Mouse (Mus musculus) c-Kit-positive CD71-positive TER-119-positive erythroid progenitor cells, embryonic 14.5 days (primary cell): ENCODE results near the gene Syt5.

Source experiments
- DNase-seq: peaks from one replicate; pipeline ENCODE4 v3.0.0-alpha.2; 2013; ENCODE audit warnings: low spot score

The Syt5 gene

DNA sequence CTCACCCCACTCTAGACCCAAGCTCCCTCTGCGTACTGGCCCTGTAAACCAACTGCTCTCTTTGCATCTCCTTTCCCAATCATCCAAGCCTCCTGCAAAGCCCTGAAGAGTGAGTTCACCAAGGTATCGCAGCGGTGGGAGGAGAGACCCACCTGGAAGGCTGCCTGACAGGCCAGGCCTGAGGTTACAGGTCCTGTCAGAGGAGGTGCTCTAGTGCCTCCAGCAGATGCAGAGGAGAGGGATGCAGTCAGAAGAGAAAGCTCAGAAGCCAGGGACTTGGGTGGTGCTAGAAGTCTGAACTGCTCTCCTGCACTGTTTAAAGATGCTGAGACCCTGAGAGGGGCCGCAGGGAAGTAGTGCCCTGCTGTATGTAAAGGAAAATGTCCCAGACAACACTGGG is 48.3 kb downstream of the Syt5 start:
- DNase-seq = no peak

DNA sequence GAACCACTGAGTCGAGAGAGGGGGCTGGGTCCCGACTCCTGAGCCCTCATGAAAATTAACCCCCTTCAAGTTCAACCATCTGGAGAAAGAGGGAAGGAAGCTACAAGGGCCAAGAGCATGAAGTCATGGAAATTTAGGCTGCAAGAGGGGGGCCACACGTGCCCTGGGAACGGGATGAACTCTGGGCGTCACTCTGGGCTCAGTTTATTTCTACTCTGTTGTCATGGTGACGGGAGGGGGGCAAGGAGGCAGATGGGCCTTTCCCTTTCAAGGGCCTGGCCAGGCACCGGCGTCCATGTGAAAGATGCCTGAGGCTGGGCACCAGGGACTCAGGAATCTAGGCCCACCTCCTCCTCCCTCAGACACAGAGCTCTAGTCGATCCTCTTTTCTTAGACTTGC is 49.1 kb downstream of the Syt5 start:
- DNase-seq = no peak

DNA sequence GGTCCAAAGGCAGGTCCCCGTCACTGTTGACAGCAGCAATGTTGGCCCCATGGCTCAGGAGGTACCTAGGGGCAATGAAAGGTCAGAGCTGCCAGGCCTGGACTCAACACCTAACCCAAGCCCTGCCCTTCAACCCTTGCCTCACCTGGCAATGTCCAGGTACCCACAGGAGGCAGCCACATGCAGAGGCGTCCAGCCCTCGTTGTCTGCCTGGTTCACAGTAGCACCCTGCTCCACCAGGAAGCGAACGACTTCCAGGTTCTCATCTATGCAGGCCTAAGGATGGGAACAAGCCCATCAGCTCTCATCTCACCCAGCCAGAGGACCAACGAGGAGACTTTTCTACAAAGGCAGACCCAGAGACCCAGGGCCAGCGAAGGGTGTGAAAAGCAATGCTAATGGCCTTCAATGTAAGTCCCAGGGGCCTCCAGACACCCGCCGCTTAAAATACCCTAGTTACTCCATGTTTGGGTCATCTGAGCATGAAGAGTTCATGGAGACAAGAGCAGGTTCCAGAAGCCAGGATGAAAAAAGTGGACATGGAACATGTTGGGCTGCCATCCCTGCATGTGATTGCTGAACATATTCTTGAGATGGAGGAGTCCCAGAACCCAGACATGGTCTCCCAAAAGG is 50.0 kb downstream of the Syt5 start:
- DNase-seq = no peak

DNA sequence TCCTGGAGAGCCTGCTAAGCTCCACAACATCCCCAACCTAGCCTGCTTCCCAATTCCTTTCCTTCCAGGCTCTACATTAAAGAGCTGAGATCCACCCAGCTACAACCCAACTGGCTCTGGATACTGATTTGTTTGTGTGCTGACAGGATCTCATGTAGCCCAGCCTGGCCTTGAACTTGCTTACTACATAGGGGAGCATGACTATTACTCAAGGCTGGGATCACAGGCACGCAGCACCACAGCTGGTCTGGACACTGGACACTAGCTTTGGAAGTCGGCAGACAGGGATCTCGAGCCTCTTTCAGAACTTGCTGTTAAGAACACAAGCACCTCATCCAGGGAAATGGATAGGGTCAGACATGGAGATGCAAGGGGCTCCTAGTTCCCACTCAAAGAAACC is 50.9 kb downstream of the Syt5 start:
- no peak for DNase-seq

DNA sequence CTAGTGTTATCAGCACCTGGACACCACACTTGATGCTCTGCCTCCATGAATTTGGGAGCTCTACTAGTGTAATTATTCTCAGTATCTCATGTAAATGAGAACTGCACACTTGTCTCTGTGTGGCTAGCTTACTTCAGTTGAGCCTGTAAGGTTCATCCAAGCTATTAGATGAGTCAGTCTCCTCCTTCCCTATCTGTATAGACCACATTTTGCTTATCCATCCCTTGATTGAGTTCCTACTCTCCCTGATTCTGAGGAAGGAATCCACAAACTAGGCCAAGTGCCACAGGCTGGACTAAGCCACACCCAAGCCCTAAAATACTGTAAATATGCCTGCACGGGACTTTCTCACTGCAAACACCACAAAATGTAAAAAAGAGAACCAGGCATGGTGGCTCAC is 53.4 kb downstream of the Syt5 start:
- DNase-seq = no peak

DNA sequence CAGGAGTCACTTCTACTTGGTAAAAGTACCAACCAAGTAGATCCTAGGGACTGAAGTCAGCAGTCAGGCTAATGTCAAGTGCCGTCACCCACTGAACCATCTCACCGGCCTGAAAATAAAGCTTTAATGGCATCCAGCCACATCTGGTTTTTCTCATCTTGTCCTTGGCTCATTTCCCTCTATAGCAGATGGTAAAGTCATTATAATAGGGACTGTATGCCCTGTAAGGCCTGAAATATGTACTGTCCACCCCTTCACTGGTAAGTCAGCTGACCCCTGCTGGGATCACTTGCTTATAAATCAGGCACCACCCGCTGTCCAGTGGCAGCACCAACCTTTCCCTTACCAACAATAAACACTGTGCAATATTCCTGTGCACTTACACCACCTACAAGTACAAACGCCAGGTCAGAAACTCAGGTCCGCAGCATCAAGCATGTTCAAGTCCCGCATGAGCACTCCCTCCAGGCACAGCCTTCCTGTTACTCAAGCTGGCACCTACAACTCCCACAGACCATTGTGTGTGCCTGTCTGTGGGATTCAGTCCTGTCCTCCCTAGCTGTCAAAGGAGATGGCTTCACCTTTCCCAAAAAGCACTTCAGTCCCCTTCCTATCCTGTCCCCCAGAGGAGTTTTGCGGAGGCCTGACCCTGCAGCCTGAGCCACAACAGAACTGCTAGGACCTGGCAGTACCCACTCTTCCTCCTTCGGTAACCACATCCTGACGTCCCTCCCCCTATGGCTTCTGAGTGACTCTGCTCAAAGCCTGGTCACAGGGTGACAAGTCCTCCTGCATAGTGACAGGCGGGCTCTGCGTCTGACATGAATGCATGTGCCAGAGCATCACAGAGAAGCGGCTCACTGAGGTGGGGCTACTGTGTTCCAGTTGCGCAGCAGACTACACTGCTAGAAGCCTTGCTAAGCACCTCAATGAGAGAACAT is 54.8 kb downstream of the Syt5 start:
- DNase-seq = no peak

DNA sequence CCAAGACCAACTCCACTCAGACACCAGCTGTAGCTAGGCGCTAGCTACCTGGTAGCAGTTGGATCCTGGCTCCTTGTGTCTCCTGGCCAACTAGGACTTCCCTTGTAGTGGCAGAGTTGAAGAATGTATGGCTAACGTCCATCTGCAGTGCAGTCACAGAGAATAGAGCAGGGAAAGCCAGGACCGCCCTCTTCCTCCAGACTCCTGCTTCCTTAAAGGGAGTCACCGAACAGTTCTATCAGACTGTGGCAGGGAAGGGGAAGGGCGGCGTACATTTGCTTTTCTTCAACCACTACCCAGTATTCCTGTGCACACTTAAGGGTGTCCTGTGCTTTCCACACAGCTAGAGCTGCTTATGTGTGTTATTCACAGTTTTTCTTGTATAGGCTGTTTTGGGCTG is 56.0 kb downstream of the Syt5 start:
- DNase-seq = no peak
